Comparison of ENCODE assay signal across 27 mouse cellular contexts in genomic region chr2:122671714-122672113, GRCm38 (mm10). TPM values are rescaled to one million over a fixed set of nuclear protein-coding genes. Genes with fewer than 3 reads are reported as not detected.
DNase-seq lines count a peak whose midpoint lies in the region; ATAC-seq and TF ChIP-seq lines count a peak whose summit lies in the region.
"Had no signal": no experiment of that assay in that cellular context is flagged by ENCODE, and none has a peak within 500 bp of the region (broad histone marks: within the 10 kb centered on the region; RNA-seq: fewer than 3 reads in every experiment).

No protein-coding gene starts in this region.

- ATAC-seq in hindbrain, embryonic 12.5 days (ENCODE audit: low FRiP score) = peak; percentile 29; the same call in 1 of the 2 replicates
- ATAC-seq in hindbrain, embryonic 11.5 days (ENCODE audit: low FRiP score) = no peak
- ATAC-seq in neural tube, embryonic 12.5 days (ENCODE audit: low FRiP score, low read depth) = peak; percentile 64
- no peak for ATAC-seq in neural tube, embryonic 15.5 days (ENCODE audit: low FRiP score)
- ATAC-seq: CD4-positive, CD25-positive, alpha-beta regulatory T cell, adult 4 months; forebrain, embryonic 14.5 days; forebrain, postnatal 0 days; hindbrain, embryonic 16.5 days; inflammation-experienced regulatory T-cells, adult 6 months; intestine, embryonic 16.5 days had no signal

- TF ChIP-seq POLR2A in myocyte (IDR thresholded peaks at IDR 0.05; ENCODE audit: insufficient read length, low read depth) = no peak

- no peaks in the 10 kb centered on the region for H3K4me1 ChIP-seq in hindbrain, embryonic 12.5 days
- no peaks in the 10 kb centered on the region for H3K4me1 ChIP-seq in hindbrain, embryonic 11.5 days (replicated peaks; ENCODE audit: control insufficient read depth, insufficient read depth, low read length)
- H3K4me1 ChIP-seq in neural tube, embryonic 12.5 days = no peaks in the 10 kb centered on the region
- H3K4me1 ChIP-seq in neural tube, embryonic 15.5 days = no peaks in the 10 kb centered on the region; the same call in 1 of the 2 replicates
- H3K4me1 ChIP-seq: embryonic facial prominence, embryonic 12.5 days; embryonic facial prominence, embryonic 15.5 days; heart, embryonic 13.5 days had no signal

- no peak overlapping the region for H3K4me3 ChIP-seq in hindbrain, embryonic 12.5 days
- no peak overlapping the region for H3K4me3 ChIP-seq in hindbrain, embryonic 11.5 days (ENCODE audit: low read depth, low read length)
- no peak overlapping the region for H3K4me3 ChIP-seq in neural tube, embryonic 12.5 days
- H3K4me3 ChIP-seq in neural tube, embryonic 15.5 days (replicated peaks) = no peak overlapping the region
- no peak overlapping the region for H3K4me3 ChIP-seq in myocyte
- H3K4me3 ChIP-seq: embryonic facial prominence, embryonic 12.5 days; embryonic facial prominence, embryonic 15.5 days; gastrocnemius, adult 2 months; heart, embryonic 13.5 days had no signal

- H3K4me2 ChIP-seq in hindbrain, embryonic 12.5 days (replicated peaks) = no peak overlapping the region
- H3K4me2 ChIP-seq in hindbrain, embryonic 11.5 days (replicated peaks; ENCODE audit: low read depth, low read length) = no peak overlapping the region
- no peak overlapping the region for H3K4me2 ChIP-seq in neural tube, embryonic 12.5 days (replicated peaks)
- H3K4me2 ChIP-seq in neural tube, embryonic 15.5 days = no peak overlapping the region
- peak overlapping the region; percentile 41 for H3K4me2 ChIP-seq in myocyte (ENCODE audit: low read depth)
- H3K4me2 ChIP-seq: embryonic facial prominence, embryonic 12.5 days; embryonic facial prominence, embryonic 15.5 days; heart, embryonic 13.5 days had no signal

- no peaks in the 10 kb centered on the region for H3K36me3 ChIP-seq in hindbrain, embryonic 12.5 days
- no peaks in the 10 kb centered on the region for H3K36me3 ChIP-seq in hindbrain, embryonic 11.5 days (ENCODE audit: control insufficient read depth, insufficient read depth, low read length)
- H3K36me3 ChIP-seq in neural tube, embryonic 12.5 days = no peaks in the 10 kb centered on the region
- H3K36me3 ChIP-seq in neural tube, embryonic 15.5 days = no peaks in the 10 kb centered on the region
- H3K36me3 ChIP-seq in myocyte (ENCODE audit: control insufficient read depth, insufficient read depth) = no peaks in the 10 kb centered on the region
- H3K36me3 ChIP-seq: embryonic facial prominence, embryonic 12.5 days; embryonic facial prominence, embryonic 15.5 days; heart, embryonic 13.5 days had no signal

- peaks cover 2% of the 10 kb centered on the region; the same call in 1 of the 2 replicates for H3K27me3 ChIP-seq in hindbrain, embryonic 12.5 days
- no peaks in the 10 kb centered on the region for H3K27me3 ChIP-seq in hindbrain, embryonic 11.5 days (ENCODE audit: control insufficient read depth, insufficient read depth, low read length)
- H3K27me3 ChIP-seq in neural tube, embryonic 12.5 days (replicated peaks) = no peaks in the 10 kb centered on the region
- H3K27me3 ChIP-seq in neural tube, embryonic 15.5 days (replicated peaks) = no peaks in the 10 kb centered on the region
- H3K27me3 ChIP-seq in myocyte (ENCODE audit: control insufficient read depth, insufficient read depth, insufficient read length) = no peaks in the 10 kb centered on the region
- H3K27me3 ChIP-seq: embryonic facial prominence, embryonic 15.5 days had no signal

- H3ac ChIP-seq in myocyte (ENCODE audit: control insufficient read depth, insufficient read length) = no peak overlapping the region

- H3K9ac ChIP-seq in hindbrain, embryonic 12.5 days = no peak overlapping the region
- no peak overlapping the region for H3K9ac ChIP-seq in hindbrain, embryonic 11.5 days (ENCODE audit: low read depth, low read length)
- no peak overlapping the region for H3K9ac ChIP-seq in neural tube, embryonic 12.5 days
- no peak overlapping the region for H3K9ac ChIP-seq in neural tube, embryonic 15.5 days (replicated peaks)
- H3K9ac ChIP-seq: embryonic facial prominence, embryonic 12.5 days; embryonic facial prominence, embryonic 15.5 days; forebrain, postnatal 0 days; heart, embryonic 13.5 days had no signal

- no peaks in the 10 kb centered on the region for H3K9me3 ChIP-seq in hindbrain, embryonic 12.5 days (replicated peaks)
- H3K9me3 ChIP-seq in hindbrain, embryonic 11.5 days (ENCODE audit: control insufficient read depth, low read length) = no peaks in the 10 kb centered on the region
- H3K9me3 ChIP-seq in neural tube, embryonic 12.5 days = no peaks in the 10 kb centered on the region
- H3K9me3 ChIP-seq in neural tube, embryonic 15.5 days (replicated peaks) = no peaks in the 10 kb centered on the region
- H3K9me3 ChIP-seq: embryonic facial prominence, embryonic 12.5 days; embryonic facial prominence, embryonic 15.5 days; heart, embryonic 13.5 days had no signal

- H3K27ac ChIP-seq in hindbrain, embryonic 12.5 days = no peak overlapping the region
- no peak overlapping the region for H3K27ac ChIP-seq in hindbrain, embryonic 11.5 days (ENCODE audit: low read depth, low read length)
- H3K27ac ChIP-seq in neural tube, embryonic 12.5 days = no peak overlapping the region
- no peak overlapping the region for H3K27ac ChIP-seq in neural tube, embryonic 15.5 days (replicated peaks)
- H3K27ac ChIP-seq: embryonic facial prominence, embryonic 12.5 days; embryonic facial prominence, embryonic 15.5 days; gastrocnemius, adult 2 months; heart, embryonic 13.5 days had no signal

- no peak for DNase-seq in hindbrain, embryonic 11.5 days (ENCODE audit: low spot score)
- no peak for DNase-seq in right cerebral cortex, postnatal 10 days (ENCODE audit: low spot score in 2 of 2)
- DNase-seq: adrenal gland, adult 2 months; adrenal gland, postnatal 14 days; B cell, adult 2 months; cerebellum, adult 11 months; cerebellum, adult 2 months; cerebellum, adult 9-11 months; cerebellum, postnatal 25 days; forebrain, postnatal 0 days; gastrocnemius, adult 2 months; gastrocnemius, postnatal 14 days; heart, adult 18-20 months; heart, postnatal 14 days; heart, postnatal 4 days had no signal

- WGBS in hindbrain, embryonic 12.5 days = 74% methylated on average over 5 of the region's 5 CpGs
- WGBS in hindbrain, embryonic 11.5 days = 73% methylated on average over 5 of the region's 5 CpGs
- WGBS in neural tube, embryonic 12.5 days = 63% methylated on average over 5 of the region's 5 CpGs
- 29% methylated on average over 5 of the region's 5 CpGs for WGBS in neural tube, embryonic 15.5 days

- no peaks in the 10 kb centered on the region for H3K79me2 ChIP-seq in myocyte (ENCODE audit: control insufficient read depth, insufficient read depth)

TF ChIP-seq in myocyte, 11 proteins besides CTCF, POLR2A, EP300 and RAD21:
- TF ChIP-seq MYOD1 (IDR thresholded peaks at IDR 0.05; ENCODE audit: control insufficient read depth in 1 of 3, insufficient read length in 2 of 3, low read depth in 2 of 3) (peak in 2 of 3 experiments; percentile 77 to 79), REST (IDR thresholded peaks at IDR 0.05; ENCODE audit: insufficient read depth, insufficient read length) (no peak), TCF12 (IDR thresholded peaks at IDR 0.05; ENCODE audit: insufficient read depth, poor library complexity, severe bottlenecking) (peak; percentile 35), POLR2AphosphoS2 (IDR thresholded peaks at IDR 0.05; ENCODE audit: insufficient read length, low read depth) (no peak), E2F4 (IDR thresholded peaks at IDR 0.05; ENCODE audit: insufficient read depth) (no peak), TCF3 (IDR thresholded peaks at IDR 0.05; ENCODE audit: insufficient read length, low read depth) (peak; percentile 28), MYOG (IDR thresholded peaks at IDR 0.05; ENCODE audit: control insufficient read depth in 1 of 3, insufficient read depth in 1 of 3, insufficient read length in 2 of 3, low read depth in 2 of 3) (peak in 1 of 3 experiments; percentile 68), MAX (IDR thresholded peaks at IDR 0.05; ENCODE audit: low read depth) (no peak)

RNA-seq across cellular contexts. Expression of gene Slc30a4, which starts 30.7 kb away (rescaled TPM):
- polyA plus RNA-seq in hindbrain, embryonic 12.5 days (2016; fragmentation: Nextera tagmentation; extraction: Ambion mirVana) = 11.8 and 12.8 TPM in 2 replicates
- polyA plus RNA-seq in hindbrain, embryonic 11.5 days (2014; fragmentation: Nextera tagmentation; extraction: Ambion mirVana) = 7.9 and 12.3 TPM in 2 replicates
- 8.4 and 9.4 TPM in 2 replicates for polyA plus RNA-seq in neural tube, embryonic 12.5 days (2016; fragmentation: Nextera tagmentation; extraction: Ambion mirVana)
- 6.5 and 6.7 TPM in 2 replicates for polyA plus RNA-seq in neural tube, embryonic 15.5 days (2015; fragmentation: Nextera tagmentation; extraction: Ambion mirVana)
- polyA plus RNA-seq in myocyte (2012; fragmentation: generic; extraction: Trizol) = 17.7 TPM

RNA-seq across cellular contexts. Expression of gene AA467197, which starts 34.9 kb away (rescaled TPM):
- 0.34 and 0.84 TPM in 2 replicates for polyA plus RNA-seq in hindbrain, embryonic 12.5 days (2016; fragmentation: Nextera tagmentation; extraction: Ambion mirVana)
- 0.59 TPM in 1 of 2 replicates, not detected in the other for polyA plus RNA-seq in hindbrain, embryonic 11.5 days (2014; fragmentation: Nextera tagmentation; extraction: Ambion mirVana)
- 0.63 and 0.65 TPM in 2 replicates for polyA plus RNA-seq in neural tube, embryonic 12.5 days (2016; fragmentation: Nextera tagmentation; extraction: Ambion mirVana)
- polyA plus RNA-seq in neural tube, embryonic 15.5 days (2015; fragmentation: Nextera tagmentation; extraction: Ambion mirVana) = 1.1 and 5.5 TPM in 2 replicates
- 1.2 TPM for polyA plus RNA-seq in myocyte (2012; fragmentation: generic; extraction: Trizol)
- polyA plus RNA-seq: adrenal gland, adult 2 months; CD4-positive, CD25-positive, alpha-beta regulatory T cell, adult 4 months; forebrain, postnatal 0 days had no signal

Comparison
In these comparisons a context has a peak if more than half of its experiments do, and no peak if none do; other contexts are left out.
1. ATAC-seq: peak in hindbrain, embryonic 12.5 days (single experiment) and neural tube, embryonic 12.5 days (single experiment); none in hindbrain, embryonic 11.5 days (single experiment) and neural tube, embryonic 15.5 days (single experiment).